Mouse (Mus musculus): ENCODE data around the gene Kitl. TPM values are rescaled to one million over a fixed set of nuclear protein-coding genes. Genes with fewer than 3 reads are reported as not detected.

Kitl gene
- total and polyA plus RNA-seq, 2 experiments from 2014 or later = 52.8 to 86.6 TPM

GRCm38 (mm10) chr10:100132304-100132703 is 116.9 kb downstream of the Kitl start:
- Histone ChIP-seq H3K4me2 (ENCODE audit: low read depth, low read length) (no peak overlapping the region), H3K27ac (no peak overlapping the region), H3K9me3 (ENCODE audit: low read length) (no peaks in the 10 kb centered on the region), H3K36me3 (ENCODE audit: insufficient read depth, low read length) (no peaks in the 10 kb centered on the region), H3K27me3 (ENCODE audit: insufficient read depth, low read length) (no peaks in the 10 kb centered on the region), H3K4me3 (ENCODE audit: low read length) (no peak overlapping the region), H3K4me1 (ENCODE audit: insufficient read depth, low read length) (0 out of 2 replicates have a peak, but pooled peaks cover 6% of the 10 kb centered on the region), H3K9ac (replicated peaks; ENCODE audit: low read length) (no peak overlapping the region)
- 84% methylated on average over 1 of the region's 1 CpGs for WGBS
- DNase-seq (ENCODE audit: low spot score) = no peak
- no peak for TF ChIP-seq CTCF (IDR thresholded peaks at IDR 0.05; ENCODE audit: low read depth)
- ATAC-seq = no peak

- no peak overlapping the region for H3K4me3 ChIP-seq (ENCODE audit: low read length)
- WGBS = 72% methylated on average over 3 of the region's 3 CpGs
- no peak overlapping the region for H3K9ac ChIP-seq (replicated peaks; ENCODE audit: low read length)
- ATAC-seq (no peak), DNase-seq (ENCODE audit: low spot score) (no peak)
- H3K4me2 ChIP-seq (ENCODE audit: low read depth, low read length) = no peak overlapping the region
- H3K36me3 ChIP-seq (ENCODE audit: insufficient read depth, low read length) = no peaks in the 10 kb centered on the region
- H3K4me1 ChIP-seq (ENCODE audit: insufficient read depth, low read length) = no peaks in the 10 kb centered on the region
- H3K27me3 ChIP-seq (ENCODE audit: insufficient read depth, low read length) = no peaks in the 10 kb centered on the region
- no peak for TF ChIP-seq CTCF (IDR thresholded peaks at IDR 0.05; ENCODE audit: low read depth)
- no peak overlapping the region for H3K27ac ChIP-seq
- H3K9me3 ChIP-seq (ENCODE audit: low read length) = no peaks in the 10 kb centered on the region
Observed at GRCm38 (mm10) chr10:100138552-100138951, 123.1 kb downstream of the Kitl start.

GRCm38 (mm10) chr10:100148123-100148522 is 132.7 kb downstream of the Kitl start:
- no peak overlapping the region for H3K4me2 ChIP-seq (ENCODE audit: low read depth, low read length)
- H3K27ac ChIP-seq = no peak overlapping the region
- no peak overlapping the region for H3K4me3 ChIP-seq (ENCODE audit: low read length)
- no peak overlapping the region for H3K9ac ChIP-seq (replicated peaks; ENCODE audit: low read length)
- ATAC-seq = no peak
- no peaks in the 10 kb centered on the region for H3K36me3 ChIP-seq (ENCODE audit: insufficient read depth, low read length)
- no peaks in the 10 kb centered on the region for H3K4me1 ChIP-seq (ENCODE audit: insufficient read depth, low read length)
- 94% methylated on average over 6 of the region's 6 CpGs for WGBS
- H3K9me3 ChIP-seq (ENCODE audit: low read length) = no peaks in the 10 kb centered on the region
- TF ChIP-seq CTCF (IDR thresholded peaks at IDR 0.05; ENCODE audit: low read depth) = no peak
- no peaks in the 10 kb centered on the region for H3K27me3 ChIP-seq (ENCODE audit: insufficient read depth, low read length)
- DNase-seq (ENCODE audit: low spot score) = no peak

Small RNA genes lying within 50 kb of the gene (microRNA-seq; reads per million reads assigned to microRNA genes)
- 0 reads per million in 2 experiments for gene Gm22918
- 0 reads per million in 2 experiments for gene Gm25287
